Mouse (Mus musculus) cerebellum, postnatal 10 days (tissue): ENCODE measurements around the gene Treh.
"Not testable (repeated sequence)": the region's sequence is repeated elsewhere in the genome, so short reads cannot be mapped to it uniquely, and the experiment has no call there.

Experiments used
- DNase-seq, 2 experiments: peaks; one replicate each; pipeline ENCODE4 v3.0.0; 2021; ENCODE audit warnings: mixed read lengths in 2 of 2

Gene Treh

DNA sequence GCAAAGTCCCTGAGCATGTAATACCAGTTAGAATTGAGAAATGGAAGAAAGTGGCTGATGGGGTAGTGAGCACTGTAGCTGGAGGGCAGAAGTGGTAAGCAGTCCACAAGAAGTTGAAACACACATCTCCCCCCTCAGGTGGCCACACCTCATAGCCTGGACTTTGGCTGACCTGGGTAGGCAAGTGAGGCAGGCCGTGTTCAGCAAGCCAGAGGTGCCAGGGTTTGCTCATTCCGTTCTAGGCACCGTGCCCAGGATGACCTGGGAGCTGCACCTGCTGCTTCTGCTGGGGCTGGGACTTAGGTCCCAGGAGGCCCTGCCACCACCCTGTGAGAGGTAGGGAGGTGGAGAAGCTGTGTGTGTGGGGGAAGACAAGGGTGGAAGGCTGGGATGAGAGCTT is at the start of gene Treh:
TSS of gene Treh (plus strand) at position 229 of the 400 bp plus-strand sequence.
- no peak for DNase-seq

DNA sequence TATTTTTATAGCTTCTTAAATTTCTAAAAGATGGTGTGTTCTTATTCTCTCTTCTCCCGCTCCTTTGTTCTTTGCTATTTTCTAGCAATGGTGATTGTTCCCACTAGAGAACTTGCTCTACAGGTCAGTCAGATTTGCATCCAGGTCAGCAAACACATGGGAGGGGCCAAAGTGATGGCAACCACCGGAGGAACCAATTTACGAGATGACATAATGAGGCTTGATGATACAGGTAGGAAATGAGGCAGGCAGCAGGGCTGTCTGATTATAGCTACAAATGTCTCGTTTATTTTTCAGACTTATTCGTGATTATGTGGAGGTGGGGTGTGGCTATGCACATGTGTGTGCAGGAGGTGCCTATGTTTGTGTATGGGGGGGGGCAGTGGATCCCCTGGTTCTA is 48.6 kb upstream of the Treh start:
- no peak for DNase-seq

DNA sequence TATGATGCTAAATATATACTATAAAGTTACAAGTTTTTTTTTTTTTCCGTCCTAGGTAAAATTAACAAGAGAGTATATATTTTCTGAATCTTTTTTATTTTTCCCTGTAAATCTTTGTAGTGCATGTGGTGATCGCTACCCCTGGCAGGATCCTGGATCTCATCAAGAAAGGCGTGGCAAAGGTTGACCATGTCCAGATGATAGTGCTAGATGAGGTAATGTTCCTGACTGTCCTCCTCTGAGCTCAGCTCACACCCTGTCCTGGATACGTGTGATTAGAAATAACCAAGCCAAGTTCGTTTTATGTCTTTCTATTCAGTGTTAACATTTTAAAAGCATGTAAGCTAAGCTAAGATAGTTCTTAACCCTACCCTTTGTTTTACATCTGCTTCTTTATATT is 46.8 kb upstream of the Treh start:
- DNase-seq: no peak

DNA sequence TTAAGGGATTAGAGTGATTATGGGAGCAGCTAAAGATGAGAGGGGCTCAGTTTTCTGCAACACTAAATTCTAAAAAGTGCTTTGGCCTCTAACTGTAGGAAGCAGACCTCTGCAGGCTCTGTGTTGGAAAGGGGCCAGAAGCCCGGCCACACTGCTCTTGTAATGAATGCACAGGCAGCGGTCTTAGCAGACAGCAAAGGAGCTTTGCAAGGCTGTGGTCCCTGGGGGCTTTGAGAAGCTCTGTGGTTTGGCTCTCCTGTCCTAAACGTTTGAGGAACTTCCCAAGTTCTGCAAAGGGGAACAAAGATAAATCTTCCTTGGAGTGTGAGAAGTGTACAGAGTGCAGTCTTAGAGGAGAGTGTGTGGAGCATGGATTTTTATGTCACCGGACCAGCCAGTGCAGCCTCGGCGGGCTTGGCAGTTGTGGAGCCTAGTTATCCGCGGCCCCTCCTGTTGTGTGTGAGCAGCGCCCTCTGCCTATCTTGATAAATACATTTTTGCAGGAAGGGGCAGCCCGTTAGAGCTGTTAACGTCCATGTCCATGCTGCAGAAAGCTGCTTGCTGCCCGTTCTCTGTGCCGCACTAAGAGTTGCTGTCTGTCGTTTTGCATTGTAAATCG is 35.4 kb upstream of the Treh start:
- DNase-seq: peak; percentile 63 to 71

DNA sequence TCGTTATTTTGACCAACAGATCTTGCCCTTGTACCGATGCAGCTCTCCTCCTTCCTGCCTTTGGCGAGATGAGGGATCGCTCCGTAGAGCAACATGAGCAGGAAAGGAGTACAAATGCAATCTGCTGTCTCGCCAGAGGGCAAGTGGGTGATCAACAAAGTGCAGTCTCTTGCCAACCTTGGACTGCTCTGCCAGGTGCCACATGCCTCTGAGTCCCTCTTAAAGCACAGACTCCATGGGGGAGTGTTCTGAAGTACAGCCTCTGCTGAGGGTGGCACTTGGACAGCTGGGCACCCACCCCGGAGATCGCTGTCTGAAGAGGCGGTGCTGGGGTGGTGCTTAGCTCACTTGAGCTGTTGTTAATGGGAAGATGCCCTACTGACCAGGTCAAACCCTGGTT is 34.3 kb upstream of the Treh start:
- peak; percentile 62 to 73 for DNase-seq

DNA sequence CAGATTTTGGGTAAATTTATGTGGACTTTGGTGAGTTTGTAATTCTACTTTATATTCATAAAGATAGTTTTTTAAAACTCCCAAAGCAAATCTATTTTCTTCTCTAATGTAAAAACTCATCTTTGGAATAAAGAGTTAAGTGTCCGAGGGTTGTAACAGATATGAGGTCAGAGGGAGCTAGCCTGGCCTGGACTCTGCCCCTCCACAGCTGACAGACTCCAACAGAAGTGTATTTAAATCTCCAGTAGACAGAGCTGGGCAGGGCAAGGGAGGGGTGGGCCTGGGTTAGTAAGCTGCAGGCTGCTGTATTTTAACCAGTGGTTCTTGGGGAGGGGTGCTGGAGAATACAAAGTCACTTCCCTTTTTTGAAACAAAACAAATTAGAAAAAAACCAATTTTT is 33.0 kb upstream of the Treh start:
- DNase-seq: not testable (repeated sequence)

DNA sequence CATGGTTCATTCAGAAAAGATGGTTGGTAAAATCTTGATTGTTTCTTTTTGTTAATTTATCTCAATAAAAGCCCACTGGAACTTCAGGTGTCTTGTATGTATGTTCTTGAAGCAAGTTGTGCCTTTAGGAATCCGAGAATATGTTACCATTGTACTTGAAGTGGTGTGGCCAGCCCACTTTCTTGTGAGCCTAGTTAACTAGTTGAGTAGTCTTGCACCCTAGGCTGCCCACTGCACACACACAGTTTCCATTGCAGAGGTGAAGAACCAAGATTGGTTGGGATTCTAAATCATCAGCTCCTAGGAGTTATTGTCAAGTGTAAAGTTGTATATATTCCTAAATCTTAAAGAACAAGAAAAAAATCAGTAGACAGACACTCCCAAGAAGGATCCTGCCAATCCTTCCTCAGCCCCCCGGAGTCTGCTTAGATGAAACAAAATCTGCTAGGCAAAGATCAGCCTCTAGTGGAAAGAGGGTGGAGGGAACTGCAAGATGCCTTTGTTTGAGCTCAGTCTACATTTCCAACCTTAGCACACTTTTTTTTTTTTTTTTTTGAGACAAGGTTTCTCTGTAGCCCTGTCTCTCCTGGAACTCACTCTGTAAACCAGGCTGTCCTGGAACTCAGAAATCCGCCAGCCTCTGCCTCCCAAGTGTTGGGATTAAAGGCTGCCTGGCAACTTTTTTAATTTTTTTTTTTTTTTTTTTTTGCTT is 32.2 kb upstream of the Treh start:
- DNase-seq: no peak

DNA sequence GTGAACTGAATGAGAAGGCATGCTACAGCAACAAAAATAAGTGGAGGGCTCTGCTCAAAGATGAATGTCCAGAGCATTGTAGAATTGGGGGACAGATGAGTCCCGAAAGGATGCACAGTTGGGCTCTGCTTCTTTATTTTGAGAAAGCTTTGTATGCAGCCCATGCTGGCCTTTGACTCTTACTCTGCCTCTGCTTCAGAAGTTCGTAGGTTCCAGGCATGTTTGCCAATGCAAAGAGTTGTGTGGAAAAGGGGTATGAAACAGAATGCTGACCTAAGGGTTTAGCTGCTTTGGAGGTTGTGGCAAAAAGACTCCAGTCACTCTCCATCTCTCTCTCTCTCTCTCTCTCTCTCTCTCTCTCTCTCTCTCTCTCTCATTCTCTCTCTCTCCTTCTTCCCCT is 31.4 kb upstream of the Treh start:
- no peak for DNase-seq

DNA sequence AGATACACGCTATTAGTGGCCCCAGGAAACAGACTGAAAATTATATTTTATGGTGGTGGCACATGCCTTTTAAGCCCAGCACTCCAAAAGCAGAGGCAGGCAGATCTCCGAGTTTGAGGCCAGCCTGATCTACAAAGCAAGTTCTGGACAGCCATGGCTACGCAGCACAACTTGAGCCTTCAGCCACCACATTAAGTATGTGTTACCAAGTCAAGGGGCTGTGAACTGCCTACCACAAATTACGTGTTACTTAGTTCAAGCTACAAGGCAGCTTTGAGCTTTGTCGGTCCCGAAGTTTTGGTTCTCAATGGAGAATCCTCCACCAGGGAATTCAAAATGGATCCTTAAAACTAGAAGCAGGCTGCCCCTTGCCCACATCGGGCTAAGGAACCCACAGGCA is 29.9 kb upstream of the Treh start:
- DNase-seq: no peak

DNA sequence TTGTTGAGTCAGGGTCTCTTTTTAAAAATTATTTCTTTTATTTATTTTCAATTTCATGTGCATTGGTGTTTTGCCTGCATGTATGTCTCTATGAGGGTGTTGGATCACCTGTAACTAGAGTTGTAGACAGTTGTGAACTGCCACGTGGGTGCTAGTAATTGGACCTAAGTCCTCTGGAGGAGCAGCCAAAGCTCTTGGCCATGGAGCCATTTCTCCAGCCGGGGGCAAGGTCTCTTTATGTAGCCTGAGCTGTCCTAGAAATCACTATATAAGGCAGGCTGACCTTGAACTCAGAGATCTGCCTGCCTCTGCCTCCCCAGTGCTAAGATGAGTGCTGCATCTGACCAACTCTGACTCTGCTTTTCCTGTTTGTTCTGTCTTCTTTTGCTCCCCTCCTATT is 28.8 kb upstream of the Treh start:
- no peak for DNase-seq

DNA sequence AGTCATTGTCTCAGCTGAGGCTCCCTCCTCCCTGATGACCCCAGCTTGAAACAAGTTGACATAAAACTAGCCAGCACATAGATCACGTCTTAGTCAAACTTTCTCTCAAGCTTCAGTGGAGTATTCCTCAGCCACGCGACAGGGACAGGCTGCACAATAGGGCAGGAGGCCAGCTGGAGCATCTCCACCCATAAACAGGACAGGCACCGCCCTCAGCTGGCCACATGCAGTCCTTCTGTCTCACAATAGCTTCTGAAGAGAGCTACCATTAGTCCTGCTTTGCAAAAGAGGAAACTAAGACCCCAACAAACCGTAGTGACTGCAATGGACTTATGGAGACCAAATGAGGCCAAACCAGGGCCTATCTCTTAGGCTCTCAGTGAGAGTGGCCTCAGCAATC is 27.6 kb upstream of the Treh start:
- DNase-seq: peak; percentile 81 to 86

DNA sequence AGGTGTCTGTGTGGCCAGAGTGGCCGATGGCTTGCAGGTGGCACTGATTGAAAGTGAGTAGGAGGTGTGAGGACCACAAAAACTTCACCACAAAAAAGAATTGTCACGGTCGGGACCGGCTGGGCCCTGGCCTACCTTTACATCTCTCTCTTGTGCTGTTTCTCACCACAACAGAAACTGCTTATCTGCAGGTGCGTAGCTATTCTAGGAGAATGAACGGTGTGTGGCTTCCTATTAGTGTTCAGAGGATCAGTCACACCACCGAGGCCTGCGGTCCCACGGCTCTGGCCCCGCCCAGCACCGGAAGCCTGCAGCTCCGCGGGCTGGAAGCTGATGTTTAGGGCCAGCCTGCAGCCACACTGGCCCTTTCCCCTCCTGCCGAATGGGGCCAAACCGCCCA is 27.1 kb upstream of the Treh start:
- DNase-seq: no peak

DNA sequence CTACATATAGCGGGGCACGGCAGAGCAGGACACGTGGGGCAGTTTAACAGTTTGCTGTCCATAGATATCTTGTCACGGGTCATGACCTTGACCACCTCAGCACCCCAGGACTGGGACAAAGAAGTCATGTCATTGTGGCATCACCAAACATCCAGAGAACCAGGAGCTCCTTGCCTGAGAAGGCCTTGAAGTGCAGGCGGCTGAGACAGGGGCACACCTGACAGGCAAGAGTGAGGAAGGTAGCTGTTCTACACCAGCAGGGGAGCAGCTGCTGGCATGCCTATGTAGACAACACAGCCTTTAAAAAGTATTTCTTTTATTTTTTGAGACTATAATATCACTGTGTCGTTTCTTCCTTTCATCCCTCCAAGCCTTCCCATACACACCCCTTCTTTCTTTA is 26.7 kb upstream of the Treh start:
- no peak for DNase-seq

DNA sequence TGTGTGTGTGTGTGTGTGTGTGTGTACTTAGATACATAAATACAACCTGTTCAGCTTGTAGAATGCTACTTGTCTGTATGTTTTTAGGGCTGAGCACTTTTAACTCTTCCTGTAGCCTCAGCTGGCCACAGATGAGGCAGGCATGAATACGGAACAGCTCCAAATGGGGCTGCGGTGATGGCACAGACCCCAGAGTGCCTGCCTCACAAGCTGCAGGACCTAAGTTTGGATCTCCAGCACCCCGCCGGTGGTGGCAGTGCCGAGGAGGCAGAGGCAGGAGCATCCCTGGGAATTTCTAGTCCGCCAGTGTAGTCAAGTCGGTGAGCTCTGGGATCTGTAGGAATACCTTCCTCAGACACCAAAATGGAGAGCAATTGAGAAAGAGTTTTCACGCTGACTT is 26.0 kb upstream of the Treh start:
- DNase-seq: no peak

DNA sequence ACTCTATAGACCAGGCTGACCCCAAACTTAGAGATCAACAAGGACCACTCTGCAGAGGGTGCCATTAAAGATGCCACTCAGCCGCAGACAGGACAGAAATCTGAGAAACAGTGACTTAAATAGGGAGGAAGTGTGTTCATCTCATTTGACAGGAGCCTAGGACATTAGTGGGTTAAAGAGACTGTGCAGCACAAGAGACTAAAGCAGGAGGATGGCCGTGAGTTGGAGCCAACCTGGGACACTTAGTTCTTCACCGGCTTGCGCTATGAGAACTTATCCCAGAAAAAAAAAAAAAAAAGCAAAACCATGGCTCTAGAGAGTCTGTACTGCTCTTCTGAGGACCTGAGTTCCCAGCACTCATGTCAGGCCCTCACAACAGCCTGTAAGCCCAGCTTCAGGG is 25.4 kb upstream of the Treh start:
- DNase-seq: no peak

DNA sequence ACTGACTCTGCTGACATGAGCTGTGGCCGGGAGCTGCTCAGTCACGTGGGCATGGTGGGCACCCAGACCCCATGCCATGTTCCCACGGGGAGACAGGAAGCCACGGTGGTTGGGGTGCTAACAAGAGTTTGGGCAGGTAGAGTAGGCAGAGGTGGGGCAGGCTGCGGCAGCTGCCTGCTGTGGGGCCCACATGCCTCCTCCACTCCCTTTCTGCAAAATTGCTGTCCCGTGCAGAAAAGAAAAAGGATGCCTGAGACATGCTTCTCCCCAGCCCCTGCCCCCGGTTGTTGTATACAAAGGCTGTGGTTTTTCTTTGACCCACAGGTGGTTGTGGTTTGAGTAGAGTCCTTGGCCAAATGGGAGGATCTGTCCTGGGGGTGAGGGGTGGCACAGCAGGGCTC is 24.2 kb upstream of the Treh start:
- no peak for DNase-seq

DNA sequence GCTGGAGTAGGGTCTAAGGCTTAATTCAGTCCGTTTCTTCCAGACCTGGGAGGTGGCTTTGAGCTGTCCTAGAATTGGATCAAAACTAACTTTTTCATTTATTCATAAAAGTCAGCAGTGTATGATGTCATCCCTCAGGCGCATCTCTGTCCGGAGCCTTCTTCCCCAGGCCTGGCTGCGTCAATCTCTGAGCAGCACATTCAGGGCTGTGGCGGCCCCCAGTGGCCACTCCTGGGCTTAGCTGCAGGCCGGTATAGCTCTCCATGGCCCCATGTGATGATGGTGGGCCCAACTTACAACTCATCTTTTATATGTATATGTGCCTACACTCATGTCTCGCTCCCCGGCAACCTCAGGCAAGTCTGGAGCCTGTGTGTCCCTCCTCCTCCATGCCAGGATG is 21.0 kb upstream of the Treh start:
- DNase-seq: peak; percentile 87

DNA sequence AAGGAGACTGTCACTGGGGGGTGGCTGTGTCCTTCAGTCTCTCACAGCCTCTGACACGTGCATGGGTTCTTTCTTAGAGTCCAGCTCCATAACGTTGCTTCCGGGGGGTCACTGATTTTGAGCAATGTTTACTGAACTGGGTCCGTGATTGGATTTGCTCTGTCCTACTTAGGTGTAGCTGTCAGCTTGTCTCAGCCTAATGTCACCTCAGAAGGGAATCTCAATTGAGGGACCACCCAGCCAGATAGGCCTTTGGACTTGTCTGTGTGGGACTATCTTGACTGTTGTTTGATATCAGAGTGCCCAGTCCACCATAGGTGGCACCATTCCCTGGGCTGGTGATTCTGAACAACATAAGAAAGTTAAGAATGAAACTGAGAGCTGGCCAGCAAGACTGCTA is 19.1 kb upstream of the Treh start:
- DNase-seq: no peak

DNA sequence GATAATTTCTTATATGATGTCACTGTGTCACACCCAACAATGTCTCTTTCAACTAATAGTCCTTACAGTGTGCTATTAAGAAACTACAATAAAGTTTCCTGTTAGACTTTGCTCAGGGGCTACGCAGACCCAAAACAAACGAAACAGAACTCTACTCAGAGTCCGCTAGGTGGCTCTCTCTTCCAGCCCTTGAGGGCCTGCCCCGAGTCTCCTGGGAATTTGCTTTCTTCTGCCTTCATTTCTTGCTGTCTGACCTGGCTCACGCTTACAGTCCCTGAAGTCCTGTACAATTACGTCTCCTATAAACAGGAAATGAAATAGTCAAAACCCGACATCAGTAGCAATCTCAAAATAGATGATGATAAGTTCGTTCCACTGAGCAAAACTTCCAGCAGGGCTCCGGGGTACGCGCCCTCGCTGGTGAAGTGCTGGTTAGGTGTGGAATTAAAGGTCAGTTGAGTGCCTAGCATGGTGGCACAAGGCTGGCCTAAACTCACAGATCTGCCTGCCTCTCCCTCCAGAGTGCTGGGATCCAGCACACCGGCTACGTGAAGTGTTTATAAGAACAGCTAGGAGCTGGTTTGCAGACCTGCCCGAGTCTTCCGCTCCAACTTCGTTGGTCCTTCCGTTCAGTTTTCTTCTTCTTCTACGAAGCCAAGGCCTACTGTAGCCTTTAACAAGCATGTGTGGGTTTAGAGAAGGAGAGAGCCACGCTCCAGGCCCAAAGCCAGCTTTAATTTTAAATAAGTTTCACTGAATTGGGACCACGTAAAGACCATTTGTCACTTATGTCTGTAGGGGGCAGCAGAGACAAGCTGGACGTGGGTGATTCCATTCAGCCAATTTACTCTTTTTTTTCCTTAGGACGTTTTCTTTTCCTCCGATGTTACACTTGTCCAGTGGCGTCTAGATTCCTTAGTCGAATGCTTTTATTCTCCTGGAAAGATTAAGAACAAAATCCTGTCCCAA is 17.7 kb upstream of the Treh start:
- peak; percentile 84 to 88 for DNase-seq

DNA sequence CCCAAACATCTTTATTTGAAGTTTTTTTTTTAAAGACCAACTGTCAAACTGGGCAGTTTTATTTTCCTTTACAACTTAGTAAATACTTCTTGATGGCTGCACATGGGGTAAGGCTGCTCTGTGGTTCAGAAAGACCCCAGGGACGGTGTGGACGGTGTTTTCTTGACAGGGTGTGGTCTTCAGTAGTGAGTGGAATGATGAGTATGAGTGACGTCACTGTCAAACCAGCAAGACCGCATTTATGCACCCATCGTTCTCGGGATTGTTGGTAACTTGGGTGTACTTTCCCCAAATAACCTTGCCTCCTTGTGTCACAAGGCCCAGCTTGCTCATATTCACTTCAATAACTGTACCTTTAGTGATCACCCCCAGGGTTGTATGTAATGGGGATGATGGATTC is 9.3 kb upstream of the Treh start:
- DNase-seq: no peak

DNA sequence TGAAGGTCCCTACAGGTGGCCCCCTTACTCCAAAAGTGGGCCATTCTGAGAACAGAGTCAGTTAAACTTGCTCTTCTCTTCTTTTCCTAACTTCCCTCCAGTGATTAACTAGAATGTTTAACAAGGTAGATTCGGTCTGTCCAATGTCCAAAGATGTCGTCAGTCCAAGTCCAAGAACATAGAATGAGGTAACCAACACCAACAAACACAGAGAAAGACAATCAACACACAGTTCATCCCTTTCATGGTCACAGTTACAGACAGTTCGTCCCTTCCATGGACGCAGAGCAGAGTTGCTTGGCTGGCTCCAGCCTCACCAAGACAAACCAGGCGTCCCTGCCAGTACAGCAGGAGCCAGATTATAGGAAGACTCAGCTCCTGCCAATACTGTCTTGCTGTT is 1.6 kb upstream of the Treh start:
- no peak for DNase-seq

DNA sequence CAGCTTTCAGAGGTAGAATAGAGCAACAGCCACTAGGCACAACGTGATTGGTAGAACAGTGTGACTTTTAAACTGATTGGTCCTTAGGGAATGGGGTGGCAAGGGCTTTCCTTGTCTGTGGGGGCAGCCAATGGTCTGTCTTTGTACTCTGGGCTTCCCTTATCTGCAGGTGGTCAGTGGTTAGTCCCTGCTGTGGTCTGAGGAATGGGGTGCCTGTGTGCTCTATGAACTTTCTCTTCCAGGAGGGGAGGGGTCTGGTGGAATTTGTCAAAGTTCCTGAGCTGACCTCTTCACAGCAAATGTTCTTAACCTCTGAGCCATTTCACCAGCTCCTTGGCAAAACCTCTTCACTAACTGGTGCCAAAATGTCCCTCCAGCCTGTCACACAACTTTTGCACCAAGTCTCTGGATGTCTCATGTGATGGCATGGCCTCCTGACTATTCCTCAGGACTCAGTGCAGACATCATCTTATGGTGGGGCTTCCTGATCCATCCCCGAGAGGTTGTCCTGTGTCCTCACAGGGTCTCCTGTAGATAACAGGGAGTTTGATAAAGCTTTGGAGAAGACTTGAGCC is 655 bp upstream of the Treh start:
- DNase-seq: no peak

DNA sequence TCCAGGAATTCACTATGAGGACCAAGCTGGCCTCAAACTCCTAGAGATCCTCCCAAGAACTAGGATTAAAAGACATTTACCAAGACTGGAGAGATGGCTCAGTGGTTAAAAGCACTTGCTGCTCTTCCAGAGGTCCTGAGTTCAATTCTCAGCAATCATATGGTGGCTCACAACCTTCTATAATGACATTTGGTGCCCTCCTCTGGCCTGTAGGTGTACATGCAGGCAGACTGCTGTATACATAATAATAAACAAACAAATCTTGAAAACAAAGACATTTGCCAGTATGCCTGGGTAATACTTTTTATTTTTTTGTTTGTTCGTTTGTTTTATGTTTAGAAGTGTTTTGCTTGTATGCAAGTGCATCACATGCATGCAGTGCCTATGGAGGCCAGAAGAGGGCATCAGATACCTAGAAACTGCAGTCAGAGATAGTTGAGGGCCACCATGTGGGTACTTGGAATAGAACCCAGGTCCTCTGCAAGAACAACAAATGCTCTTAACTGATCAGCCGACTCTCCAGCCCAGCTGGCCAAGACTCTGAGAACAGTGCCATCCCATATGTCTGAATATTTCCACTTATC is 5.3 kb downstream of the Treh start:
- DNase-seq: no peak
